Mouse (Mus musculus) R1 (cell line): ENCODE data around the gene Nav3.

Source experiments
- DNase-seq: peaks from one replicate; pipeline ENCODE4 v3.0.0-alpha.2; 2018; ENCODE audit warnings: low read depth, low spot score

The Nav3 gene

DNA sequence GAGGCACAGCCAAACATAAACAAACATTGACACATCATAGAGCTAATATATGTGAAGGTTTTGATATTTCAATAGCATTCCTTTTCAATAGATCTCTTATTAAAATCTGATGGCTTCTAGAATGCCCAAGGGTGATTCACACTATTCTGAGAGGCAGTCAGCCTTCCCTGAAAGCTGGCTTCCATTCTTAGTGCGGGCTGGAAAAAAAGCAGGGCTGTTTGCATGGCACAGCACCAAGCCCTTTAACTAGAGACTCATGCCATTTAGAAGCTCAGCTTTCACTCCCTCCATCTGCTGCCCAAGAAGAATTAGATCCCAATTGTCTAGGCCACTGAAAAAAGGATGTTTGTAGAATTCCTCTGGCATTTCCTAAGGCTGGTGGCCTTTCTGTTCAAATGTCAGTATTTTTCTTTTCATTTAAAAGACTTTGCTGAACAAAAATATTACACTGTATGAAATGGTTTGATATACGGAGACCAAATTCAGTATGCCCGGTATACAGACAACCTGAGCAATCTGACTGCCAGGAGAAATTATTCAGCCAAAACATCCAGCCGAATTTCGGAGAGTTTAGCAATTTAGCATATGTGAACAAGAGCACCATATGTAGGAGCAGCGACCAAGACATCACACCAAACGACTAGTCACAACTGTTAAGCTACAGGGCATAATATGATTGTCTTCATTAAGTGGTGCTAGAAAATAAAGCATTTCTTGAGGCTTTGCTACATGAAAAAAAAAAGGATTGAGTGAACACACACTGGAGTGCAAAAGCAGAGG is 263.8 kb downstream of the Nav3 start:
- no peak for DNase-seq

DNA sequence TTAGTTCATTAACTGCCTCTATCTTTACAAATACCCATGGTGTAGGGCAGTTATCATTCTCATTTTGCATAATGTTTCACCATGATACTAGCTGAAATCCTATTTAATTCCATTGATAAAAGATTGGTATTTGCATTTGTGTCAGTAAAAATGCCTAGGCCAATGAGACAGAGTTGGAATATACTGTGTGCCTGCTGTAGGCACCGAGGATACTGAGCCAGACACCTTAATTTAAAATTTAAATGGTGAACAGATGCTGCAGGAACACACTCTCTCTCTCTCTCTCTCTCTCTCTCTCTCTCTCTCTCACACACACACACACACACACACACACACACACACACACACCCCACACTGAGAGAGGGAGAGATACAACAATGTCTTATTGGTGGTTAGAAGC is 269.8 kb downstream of the Nav3 start:
- DNase-seq: no peak

DNA sequence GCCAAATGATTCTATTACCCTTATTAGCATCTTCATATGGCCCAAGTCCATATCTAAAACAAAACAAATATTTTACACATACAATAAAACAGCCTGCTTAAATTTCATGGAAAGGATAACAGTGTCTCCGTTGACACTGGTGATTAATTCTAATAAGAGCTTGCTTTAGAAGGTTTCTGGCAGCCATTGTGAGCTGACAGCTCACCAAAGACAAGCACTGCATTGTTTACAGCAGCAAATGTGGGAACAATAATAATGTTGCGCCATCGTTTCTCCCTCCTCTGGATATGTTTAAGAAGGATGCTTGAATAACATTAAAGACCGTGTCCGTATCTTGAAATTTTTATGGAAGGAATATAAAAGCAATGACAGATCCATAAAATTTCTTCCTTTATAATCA is 280.1 kb downstream of the Nav3 start:
- DNase-seq: no peak

DNA sequence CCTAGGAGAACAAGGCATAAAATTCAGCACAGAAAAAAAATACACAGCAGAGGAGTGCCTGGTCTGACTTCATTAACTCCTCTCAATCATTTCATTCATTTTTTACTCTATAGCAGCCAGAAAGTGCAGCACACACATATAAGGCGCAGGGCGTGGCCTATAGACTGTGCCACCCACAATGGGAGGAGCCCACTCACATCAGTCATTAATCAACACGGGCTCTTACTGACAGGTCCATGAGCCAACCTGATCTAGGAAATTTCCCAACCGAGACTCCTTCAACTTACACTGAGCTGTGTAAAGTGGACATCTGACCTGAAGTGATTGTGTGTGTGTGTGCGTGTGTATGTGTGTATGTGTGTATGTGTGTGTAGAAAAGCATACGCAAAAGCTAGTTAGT is 286.6 kb downstream of the Nav3 start:
- DNase-seq: peak; percentile 9

GRCm38 (mm10) chr10:110168892-110169291 is 287.1 kb downstream of the Nav3 start:
- no peak for DNase-seq

- DNase-seq: no peak
These were observed 293.4 kb downstream of the Nav3 start for GRCm38 (mm10) chr10:110162596-110162995.

DNA sequence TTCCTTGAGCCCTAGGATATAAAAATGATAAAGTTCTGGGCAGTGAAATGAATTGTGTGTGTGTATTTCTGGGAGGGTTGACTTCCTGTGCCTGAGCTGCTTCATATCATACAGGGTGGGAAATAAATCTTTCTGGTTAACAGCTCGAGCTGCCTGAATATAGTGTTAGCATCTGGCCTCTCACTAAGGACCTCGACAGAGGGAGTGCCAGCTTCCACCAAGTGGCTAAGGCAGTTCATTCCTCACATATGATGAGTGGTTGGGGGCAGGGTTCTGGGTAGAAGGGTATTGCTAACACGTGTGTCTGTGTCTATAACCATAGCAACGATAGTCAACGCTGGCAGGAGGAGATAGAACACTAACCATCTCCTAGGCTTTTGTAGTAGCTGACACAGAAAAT is 295.1 kb downstream of the Nav3 start:
- DNase-seq: no peak

- DNase-seq: no peak
These were observed 296.5 kb downstream of the Nav3 start for GRCm38 (mm10) chr10:110159548-110159947.

GRCm38 (mm10) chr10:110158122-110158521 is 297.9 kb downstream of the Nav3 start:
- no peak for DNase-seq

DNA sequence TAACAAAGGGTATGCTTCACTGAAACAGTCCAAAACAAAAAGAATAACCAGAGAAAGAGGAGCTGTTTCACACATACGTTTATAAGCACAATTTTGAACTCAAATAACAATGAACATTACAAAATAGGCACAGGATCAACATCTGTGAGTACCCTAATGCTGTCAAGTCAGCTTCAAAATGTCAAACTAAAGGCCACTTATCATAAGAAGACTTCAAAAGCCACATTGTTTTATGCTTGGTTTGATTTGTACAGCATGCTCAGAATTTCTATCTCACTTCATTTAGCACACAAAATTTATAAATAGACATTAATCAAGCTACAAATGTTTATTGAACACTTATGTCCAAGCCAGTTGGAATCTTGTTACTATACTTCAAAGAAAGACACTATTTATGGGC is 299.6 kb downstream of the Nav3 start:
- DNase-seq: no peak

DNA sequence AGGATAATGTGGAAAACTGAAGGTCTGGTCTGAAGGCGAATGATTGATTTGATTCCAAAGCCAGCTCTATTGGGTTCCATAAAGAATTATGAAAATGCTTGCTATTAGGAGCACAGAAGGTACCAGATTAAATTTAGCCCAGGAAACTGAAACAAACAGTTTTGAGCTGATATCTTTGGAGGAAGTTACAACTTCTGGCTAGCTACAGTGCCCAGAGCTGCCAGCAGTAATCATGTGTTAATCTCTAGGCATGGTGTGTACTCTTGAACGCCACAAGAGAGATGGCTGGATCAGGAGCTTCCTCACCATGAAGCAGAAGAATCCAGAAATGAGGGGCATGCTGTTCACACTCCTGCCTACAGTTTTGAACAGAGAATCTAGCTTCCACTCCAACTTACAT is 300.5 kb downstream of the Nav3 start:
- DNase-seq: no peak

DNA sequence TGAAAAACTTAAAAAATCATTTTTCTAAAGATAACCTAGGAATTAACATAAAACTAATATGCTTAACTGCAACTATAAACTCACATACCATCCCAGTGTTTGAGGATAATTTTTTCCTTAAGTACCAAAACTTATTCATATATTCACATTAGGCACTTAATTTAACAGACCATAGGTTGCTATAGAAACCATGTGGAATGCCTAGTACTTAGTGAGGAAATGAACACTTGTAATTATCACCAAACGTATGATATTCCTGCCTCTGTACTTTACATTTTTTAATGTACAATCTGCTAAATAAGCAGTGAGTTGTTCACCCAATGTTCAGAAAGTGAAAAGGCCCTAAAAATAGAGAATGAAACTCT is 301.1 kb downstream of the Nav3 start:
- DNase-seq: no peak

DNA sequence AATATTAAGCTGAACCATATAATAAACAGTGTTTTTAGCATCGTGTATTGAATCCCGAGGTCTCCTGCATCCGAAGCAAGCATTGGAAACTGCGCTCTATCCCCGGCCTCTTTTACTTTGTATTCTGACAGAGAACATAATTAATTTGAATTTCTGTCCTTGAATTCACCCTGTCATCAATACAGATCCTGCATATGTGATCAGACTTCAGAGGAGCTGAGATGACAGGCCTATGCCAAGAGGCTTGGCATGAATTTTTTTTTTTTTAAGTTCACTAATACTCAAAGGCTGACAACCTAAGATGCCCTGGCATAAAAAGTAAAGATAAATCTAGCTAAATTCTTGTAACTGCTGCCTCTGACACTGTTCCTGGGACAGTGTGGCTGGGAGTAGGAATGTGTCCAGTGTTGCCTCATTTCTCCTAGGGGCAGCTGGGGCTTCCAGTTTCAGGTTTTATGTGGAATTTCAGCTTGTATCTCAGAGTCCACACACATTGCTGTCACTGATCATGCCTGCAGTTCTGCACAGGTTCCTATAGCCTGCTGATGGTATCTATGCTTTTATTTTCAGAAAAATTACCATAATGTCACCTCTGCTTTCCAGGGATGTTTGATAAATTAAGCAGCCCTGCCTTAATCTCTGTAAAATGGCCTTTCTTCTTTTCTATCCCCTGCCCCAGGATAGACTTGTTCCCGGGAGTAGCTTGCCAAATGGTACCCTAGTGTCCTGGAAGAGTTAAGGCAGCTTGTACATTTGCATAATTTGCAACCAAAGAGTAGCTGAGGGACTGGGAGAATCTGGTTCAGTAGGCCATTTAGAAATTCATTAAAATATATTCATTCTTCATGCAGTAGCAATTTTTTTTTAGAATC is 301.8 kb downstream of the Nav3 start:
- DNase-seq: no peak

DNA sequence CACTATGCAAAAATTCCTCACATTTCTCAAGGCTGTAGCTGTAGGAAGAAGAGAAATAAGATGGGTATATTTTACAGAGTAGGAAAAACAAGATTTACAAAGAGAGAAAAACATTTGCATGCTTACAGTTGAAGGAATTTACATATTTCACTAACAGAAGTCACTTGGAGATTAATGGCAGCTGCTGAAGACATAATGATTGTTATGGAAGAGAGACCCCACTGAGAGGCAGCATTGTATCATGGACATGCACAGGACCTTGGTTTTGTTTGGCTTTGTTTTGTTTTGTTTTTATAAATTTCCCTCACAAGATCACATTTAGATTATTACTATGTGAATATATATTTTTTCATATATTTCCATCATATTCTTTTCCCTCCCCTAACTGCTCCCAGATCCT is 335.4 kb downstream of the Nav3 start:
- no peak for DNase-seq

GRCm38 (mm10) chr10:110117341-110117740 is 338.7 kb downstream of the Nav3 start:
- DNase-seq: peak; percentile 9

GRCm38 (mm10) chr10:110112669-110113458 is 343.1 kb downstream of the Nav3 start:
- DNase-seq: no peak

DNA sequence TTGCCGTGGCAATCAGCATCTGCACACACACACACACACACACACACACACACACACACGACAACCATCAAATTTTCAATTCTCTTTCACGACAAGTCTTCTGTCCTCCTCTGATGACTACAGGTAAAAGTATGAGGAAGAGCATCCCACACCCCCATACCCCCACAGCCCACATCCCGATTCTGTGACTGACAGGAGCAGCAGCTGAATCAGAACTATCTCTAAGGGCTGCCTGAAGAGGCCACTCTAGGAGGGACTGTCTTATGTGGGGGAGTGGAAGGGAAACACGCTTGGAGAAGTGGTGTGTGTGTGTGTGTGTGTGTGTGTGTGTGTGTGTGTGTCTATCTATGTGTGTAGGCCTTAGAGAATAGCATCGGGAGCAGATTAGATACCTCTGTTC is 352.7 kb downstream of the Nav3 start:
- no peak for DNase-seq

DNA sequence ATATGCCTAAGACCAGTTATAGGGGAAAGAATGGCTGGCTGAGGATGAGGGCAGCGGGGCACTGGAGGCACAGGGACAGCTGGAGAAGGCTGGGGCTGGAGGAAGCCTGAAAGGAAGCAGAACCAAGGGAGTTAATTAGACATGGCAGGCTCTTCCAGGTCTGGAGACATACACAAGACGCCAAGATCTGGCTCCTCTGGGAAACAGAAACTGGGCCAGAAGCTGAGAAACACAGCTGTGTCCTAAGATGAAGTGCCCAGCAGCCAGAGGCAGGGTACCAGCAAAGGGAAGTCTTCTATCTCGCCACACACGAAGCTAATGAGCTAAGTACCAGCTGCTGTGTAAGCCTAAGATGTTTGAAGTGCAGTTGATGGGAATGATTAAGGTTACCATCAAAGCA is 353.8 kb downstream of the Nav3 start:
- DNase-seq: no peak

DNA sequence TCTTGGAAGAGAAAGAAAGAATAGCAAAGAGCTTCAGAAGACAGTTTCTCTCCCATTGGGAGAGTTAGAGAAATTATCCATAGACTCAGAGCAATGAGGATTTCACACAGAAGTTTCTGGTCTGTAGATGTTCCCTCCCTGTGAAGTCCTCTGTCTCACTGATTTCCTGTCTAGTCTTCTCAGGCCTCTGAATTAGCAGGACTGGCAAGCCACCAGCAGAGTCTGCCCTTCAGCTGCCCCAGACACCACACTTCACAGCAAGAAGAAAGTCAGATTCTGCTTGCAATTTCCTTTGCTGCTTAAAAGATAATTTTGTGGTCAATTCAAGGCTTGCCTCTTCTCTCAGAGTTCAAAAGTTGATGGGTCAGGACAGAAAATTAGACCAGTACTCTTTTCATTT is 361.6 kb downstream of the Nav3 start:
- DNase-seq: no peak

DNA sequence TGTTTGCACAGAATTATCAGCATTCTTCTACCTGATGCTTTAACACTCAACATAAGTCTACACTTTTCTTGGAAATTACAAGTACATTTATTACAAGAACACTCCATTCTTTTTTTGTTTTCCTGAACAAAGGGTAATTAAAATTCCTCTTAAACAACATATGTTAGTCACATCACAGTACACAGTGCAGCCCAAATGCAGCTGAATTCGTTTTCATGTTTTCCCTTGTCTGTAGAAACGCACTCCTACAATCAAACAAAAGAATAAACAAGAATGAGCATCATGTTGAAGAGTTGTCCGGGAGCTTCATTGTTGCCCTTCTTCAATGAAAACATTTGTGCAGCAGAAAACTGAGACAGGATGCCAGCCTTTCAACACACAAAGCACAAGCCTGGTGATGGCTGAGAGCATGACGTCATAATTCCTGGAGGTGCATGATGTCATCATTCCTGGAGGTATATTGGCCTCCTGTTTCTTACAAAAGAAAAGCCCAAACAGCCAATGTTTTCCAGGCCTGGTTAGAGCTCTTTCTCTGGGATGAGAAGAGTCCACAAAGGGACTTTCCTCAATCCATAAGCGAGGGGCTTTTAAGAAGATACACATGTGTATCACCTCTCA is 367.5 kb downstream of the Nav3 start:
- no peak for DNase-seq

DNA sequence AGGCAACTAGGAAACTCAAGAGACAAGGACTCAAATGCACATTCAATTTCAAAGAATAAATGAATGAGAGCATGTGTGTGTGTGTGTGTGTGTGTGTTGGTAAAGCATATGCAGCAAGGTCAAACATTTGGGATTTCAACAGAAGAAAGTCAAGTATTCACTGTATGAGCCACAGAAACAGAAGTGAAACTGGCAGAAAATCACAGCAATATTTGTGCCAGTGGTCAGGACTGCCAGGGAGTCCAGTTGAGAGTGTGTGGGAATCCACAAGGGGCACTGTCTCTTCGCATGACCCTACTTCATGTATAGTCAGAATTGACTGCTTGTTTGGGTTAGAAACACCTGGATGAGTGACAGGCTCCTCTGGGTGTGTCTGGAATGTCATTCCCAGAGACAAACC is 370.1 kb downstream of the Nav3 start:
- DNase-seq: peak; percentile 5

- DNase-seq: peak; percentile 40
These were observed 370.8 kb downstream of the Nav3 start for GRCm38 (mm10) chr10:110085156-110085555.
